Mouse (Mus musculus) intestine, embryonic 14.5 days (tissue): ENCODE measurements around the gene Tmbim7. TPM values are rescaled to one million over a fixed set of nuclear protein-coding genes. Genes with fewer than 3 reads are reported as not detected.

Experiments used
- ATAC-seq: fragments of 200-750 bp; cut with Nextera tagmentation; replicated peaks from 2 replicates; pipeline ENCODE4 v1.8.0; 2017; ENCODE audit warnings: low read depth, moderate number of reproducible peaks, moderate TSS enrichment, moderate library complexity; ENCODE audit not compliant: low FRiP score, low TSS enrichment
- DNase-seq: peaks from one replicate; pipeline ENCODE4 v3.0.0-alpha.2; 2018; ENCODE audit warnings: low spot score
- H3K27ac ChIP-seq: fragments of 300-500 bp; sonication (generic); 2 replicates; pipeline ENCODE4 v1.5.1; 2014; ENCODE audit warnings: low read depth, mild to moderate bottlenecking, control low read depth
- H3K27me3 ChIP-seq: fragments of 300-500 bp; sonication (generic); replicated peaks from 2 replicates; pipeline ENCODE4 v1.6.1; 2014; ENCODE audit warnings: low read length, control low read depth; ENCODE audit not compliant: control insufficient read depth, insufficient read depth
- H3K36me3 ChIP-seq: fragments of 300-500 bp; sonication (generic); 2 replicates; pipeline ENCODE4 v1.6.1; 2014; ENCODE audit warnings: low read length, control low read depth; ENCODE audit not compliant: control insufficient read depth, insufficient read depth
- H3K4me1 ChIP-seq: fragments of 300-500 bp; sonication (generic); replicated peaks from 2 replicates; pipeline ENCODE4 v1.6.1; 2014; ENCODE audit warnings: low read length, control low read depth, mixed read lengths; ENCODE audit not compliant: control insufficient read depth, insufficient read depth
- H3K4me2 ChIP-seq: fragments of 300-500 bp; sonication (generic); 2 replicates; pipeline ENCODE4 v1.6.1; 2014; ENCODE audit warnings: low read length
- H3K4me3 ChIP-seq: fragments of 300-500 bp; sonication (generic); 2 replicates; pipeline ENCODE4 v1.5.1; 2014; ENCODE audit warnings: low read depth, low read length, control low read depth, mixed read lengths
- H3K9ac ChIP-seq: fragments of 300-500 bp; sonication (generic); 2 replicates; pipeline ENCODE4 v1.6.1; 2014; ENCODE audit warnings: mild to moderate bottlenecking, low read length
- H3K9me3 ChIP-seq: fragments of 300-500 bp; sonication (generic); 2 replicates; pipeline ENCODE4 v1.6.1; 2016; ENCODE audit warnings: low read length, control low read depth; ENCODE audit not compliant: control insufficient read depth
- WGBS: fragments of 180-500 bp; shearing (Covaris S2); extraction: QIAGEN DNeasy Blood & Tissue Kit; methylation state at CpG from one replicate; pipeline ENCODE4 v1.1.7; 2014; 5-methylcytosine and 5-hydroxymethylcytosine counted together
- polyA plus RNA-seq: library from polyadenylated mRNA; unstranded; fragments of >200 nt; fragmentation: Nextera tagmentation; extraction: Ambion mirVana; gene quantifications from 2 replicates; pipeline ENCODE4 v1.2.1, GENCODE M21; 2014

Tmbim7 gene
- polyA plus RNA-seq, 1 experiment from 2014 or later: not detected

- Histone ChIP-seq H3K9me3 (no peaks in the 10 kb centered on the region), H3K4me2 (no peak overlapping the region), H3K9ac (no peak overlapping the region), H3K27ac (no peak overlapping the region), H3K4me1 (no peaks in the 10 kb centered on the region), H3K4me3 (no peak overlapping the region), H3K27me3 (no peaks in the 10 kb centered on the region), H3K36me3 (peaks cover 44% of the 10 kb centered on the region)
- WGBS: 96% methylated on average over 3 of the region's 3 CpGs
- DNase-seq (no peak), ATAC-seq (no peak)
These were observed 40.3 kb downstream of the Tmbim7 start for GRCm38 (mm10) chr5:3691283-3691682.

GRCm38 (mm10) chr5:3692956-3693355, 42.0 kb downstream of the Tmbim7 start:
- no peak overlapping the region for H3K9ac ChIP-seq
- WGBS: 95% methylated on average over 9 of the region's 9 CpGs
- no peak overlapping the region for H3K4me3 ChIP-seq
- DNase-seq (no peak), ATAC-seq (no peak)
- H3K36me3 ChIP-seq: peaks cover 44% of the 10 kb centered on the region
- no peak overlapping the region for H3K4me2 ChIP-seq
- H3K9me3 ChIP-seq: no peaks in the 10 kb centered on the region
- H3K27me3 ChIP-seq: no peaks in the 10 kb centered on the region
- no peaks in the 10 kb centered on the region for H3K4me1 ChIP-seq
- H3K27ac ChIP-seq: no peak overlapping the region

GRCm38 (mm10) chr5:3695191-3695590, 44.2 kb downstream of the Tmbim7 start:
- no peaks in the 10 kb centered on the region for H3K9me3 ChIP-seq
- H3K4me1 ChIP-seq: no peaks in the 10 kb centered on the region
- no peak overlapping the region for H3K27ac ChIP-seq
- 81% methylated on average over 4 of the region's 4 CpGs for WGBS
- H3K27me3 ChIP-seq: no peaks in the 10 kb centered on the region
- DNase-seq: no peak
- peaks cover 50% of the 10 kb centered on the region for H3K36me3 ChIP-seq
- no peak overlapping the region for H3K9ac ChIP-seq
- ATAC-seq: no peak
- H3K4me2 ChIP-seq: no peak overlapping the region
- no peak overlapping the region for H3K4me3 ChIP-seq

GRCm38 (mm10) chr5:3696031-3696430, 45.0 kb downstream of the Tmbim7 start:
- Histone ChIP-seq H3K4me3 (no peak overlapping the region), H3K27ac (no peak overlapping the region), H3K36me3 (peaks cover 58% of the 10 kb centered on the region), H3K27me3 (no peaks in the 10 kb centered on the region), H3K9me3 (no peaks in the 10 kb centered on the region), H3K9ac (no peak overlapping the region), H3K4me1 (no peaks in the 10 kb centered on the region), H3K4me2 (no peak overlapping the region)
- 84% methylated on average over 3 of the region's 3 CpGs for WGBS
- ATAC-seq (no peak), DNase-seq (no peak)

GRCm38 (mm10) chr5:3700025-3700424, 49.0 kb downstream of the Tmbim7 start:
- ATAC-seq (no peak), DNase-seq (no peak)
- H3K4me1 ChIP-seq: no peaks in the 10 kb centered on the region
- H3K4me2 ChIP-seq: no peak overlapping the region
- no peaks in the 10 kb centered on the region for H3K9me3 ChIP-seq
- H3K9ac ChIP-seq: no peak overlapping the region
- H3K4me3 ChIP-seq: no peak overlapping the region
- no peak overlapping the region for H3K27ac ChIP-seq
- H3K36me3 ChIP-seq: peaks cover 31% of the 10 kb centered on the region
- WGBS: 83% methylated on average over 5 of the region's 5 CpGs
- H3K27me3 ChIP-seq: no peaks in the 10 kb centered on the region

GRCm38 (mm10) chr5:3702180-3702579, 51.2 kb downstream of the Tmbim7 start:
- DNase-seq (no peak), ATAC-seq (no peak)
- H3K4me2 ChIP-seq: no peak overlapping the region
- no peak overlapping the region for H3K9ac ChIP-seq
- peaks cover 31% of the 10 kb centered on the region for H3K36me3 ChIP-seq
- H3K27me3 ChIP-seq: no peaks in the 10 kb centered on the region
- no peak overlapping the region for H3K27ac ChIP-seq
- no peaks in the 10 kb centered on the region for H3K4me1 ChIP-seq
- WGBS: 86% methylated on average over 4 of the region's 4 CpGs
- no peaks in the 10 kb centered on the region for H3K9me3 ChIP-seq
- H3K4me3 ChIP-seq: no peak overlapping the region

- Histone ChIP-seq H3K27ac (no peak overlapping the region), H3K4me3 (no peak overlapping the region), H3K36me3 (peaks cover 38% of the 10 kb centered on the region), H3K9ac (no peak overlapping the region), H3K4me2 (no peak overlapping the region), H3K27me3 (no peaks in the 10 kb centered on the region), H3K4me1 (no peaks in the 10 kb centered on the region), H3K9me3 (no peaks in the 10 kb centered on the region)
- ATAC-seq: no peak
- no peak for DNase-seq
- 94% methylated on average over 5 of the region's 5 CpGs for WGBS
These were observed 64.8 kb downstream of the Tmbim7 start for GRCm38 (mm10) chr5:3715800-3716199.

- no peak for ATAC-seq
- no peak overlapping the region for H3K4me2 ChIP-seq
- WGBS: 93% methylated on average over 4 of the region's 4 CpGs
- H3K27me3 ChIP-seq: no peaks in the 10 kb centered on the region
- peaks cover 46% of the 10 kb centered on the region for H3K36me3 ChIP-seq
- no peak overlapping the region for H3K4me3 ChIP-seq
- no peak overlapping the region for H3K9ac ChIP-seq
- H3K4me1 ChIP-seq: no peaks in the 10 kb centered on the region
- H3K27ac ChIP-seq: no peak overlapping the region
- DNase-seq: no peak
- H3K9me3 ChIP-seq: no peaks in the 10 kb centered on the region
These were observed 68.4 kb downstream of the Tmbim7 start for GRCm38 (mm10) chr5:3719371-3719770.

GRCm38 (mm10) chr5:3722873-3723272, 71.9 kb downstream of the Tmbim7 start:
- Histone ChIP-seq H3K4me2 (no peak overlapping the region), H3K36me3 (peaks cover 46% of the 10 kb centered on the region), H3K27me3 (no peaks in the 10 kb centered on the region), H3K4me3 (no peak overlapping the region), H3K4me1 (no peaks in the 10 kb centered on the region), H3K9ac (no peak overlapping the region), H3K9me3 (no peaks in the 10 kb centered on the region), H3K27ac (no peak overlapping the region)
- DNase-seq: no peak
- ATAC-seq: no peak
- WGBS: 93% methylated on average over 2 of the region's 2 CpGs
